15 mouse cellular contexts compared by ENCODE assay signal in the genomic region with DNA sequence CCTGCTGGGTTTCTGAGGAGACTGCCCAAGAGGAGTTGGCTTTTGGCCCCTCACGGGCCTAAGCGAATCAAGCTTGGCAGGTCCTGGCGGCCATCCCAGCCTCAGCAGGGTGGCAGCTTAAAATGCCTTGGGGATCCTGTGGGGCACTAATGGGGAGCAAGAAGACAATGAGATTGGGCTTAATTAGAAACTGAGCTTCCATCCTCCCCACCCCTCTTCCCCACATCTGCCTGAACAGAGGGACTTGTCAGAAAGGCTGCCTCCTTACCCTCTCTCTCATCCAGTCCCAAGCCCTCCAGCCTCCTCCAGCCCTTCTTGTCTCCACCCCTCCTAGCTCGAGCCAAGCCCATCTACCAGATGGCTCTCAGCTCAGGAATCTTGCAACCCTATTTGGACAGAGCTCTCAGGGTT. TPM values are rescaled to one million over a fixed set of nuclear protein-coding genes. Genes with fewer than 3 reads are reported as not detected.
DNase-seq lines count a peak whose midpoint lies in the region; ATAC-seq and TF ChIP-seq lines count a peak whose summit lies in the region.
"Had no signal": no experiment of that assay in that cellular context is flagged by ENCODE, and none has a peak within 500 bp of the region (broad histone marks: within the 10 kb centered on the region; RNA-seq: fewer than 3 reads in every experiment).

No protein-coding gene starts in this region.

- peak overlapping the region; percentile 96 for H3K4me2 ChIP-seq in neural tube, embryonic 12.5 days (replicated peaks)
- H3K4me2 ChIP-seq in hindbrain, embryonic 14.5 days (replicated peaks), result peak overlapping the region; percentile 87
- H3K4me2 ChIP-seq in stomach, postnatal 0 days (replicated peaks; ENCODE audit: low read depth), result no peak overlapping the region
- H3K4me2 ChIP-seq: limb, embryonic 15.5 days had no signal

- WGBS in neural tube, embryonic 12.5 days, result 1% methylated on average over 4 of the region's 4 CpGs
- whole genome bisulfite sequencing in hindbrain, embryonic 14.5 days, result 0% methylated on average over 4 of the region's 4 CpGs
- WGBS in stomach, postnatal 0 days, result 3% methylated on average over 4 of the region's 4 CpGs

- no peak overlapping the region for H3K27ac ChIP-seq in neural tube, embryonic 12.5 days
- H3K27ac ChIP-seq in hindbrain, embryonic 14.5 days, result peak overlapping the region; percentile 94
- no peak overlapping the region for H3K27ac ChIP-seq in stomach, postnatal 0 days (replicated peaks)
- H3K27ac ChIP-seq: limb, embryonic 15.5 days; macrophage had no signal

- H3K4me1 ChIP-seq in neural tube, embryonic 12.5 days, result peaks cover 54% of the 10 kb centered on the region
- peaks cover 69% of the 10 kb centered on the region for H3K4me1 ChIP-seq in hindbrain, embryonic 14.5 days (replicated peaks; ENCODE audit: control insufficient read depth, insufficient read depth, low read length)
- H3K4me1 ChIP-seq in stomach, postnatal 0 days (replicated peaks; ENCODE audit: control insufficient read depth, insufficient read depth), result 0 out of 2 replicates have a peak, but pooled peaks cover 2% of the 10 kb centered on the region

- ATAC-seq in neural tube, embryonic 12.5 days (ENCODE audit: low FRiP score, low read depth), result no peak
- peak; percentile 39; the same call in 1 of the 2 replicates for ATAC-seq in hindbrain, embryonic 14.5 days (ENCODE audit: low FRiP score)
- ATAC-seq in stomach, postnatal 0 days (ENCODE audit: low FRiP score, low TSS enrichment), result 0 out of 2 replicates have a peak, but pooled peaks have one; percentile 24
- ATAC-seq: inflammation-experienced regulatory T-cells, adult 6 months had no signal

- peak overlapping the region; percentile 12; the same call in 1 of the 2 replicates for H3K4me3 ChIP-seq in neural tube, embryonic 12.5 days
- H3K4me3 ChIP-seq in hindbrain, embryonic 14.5 days (replicated peaks; ENCODE audit: low read length), result peak overlapping the region; percentile 81
- no peak overlapping the region for H3K4me3 ChIP-seq in stomach, postnatal 0 days (ENCODE audit: low read depth, low read length)
- H3K4me3 ChIP-seq: erythroblast, embryonic 14.5 days; limb, embryonic 15.5 days had no signal

- no peak for DNase-seq in neural tube, embryonic 10.5 days (ENCODE audit: extremely low spot score, low spot score)
- DNase-seq in cerebellum, adult 9-11 months, result peak; percentile 86
- DNase-seq in hindbrain, embryonic 14.5 days (ENCODE audit: low spot score), result no peak
- no peak for DNase-seq in stomach, postnatal 0 days (ENCODE audit: low spot score)
- no peak for DNase-seq in kidney, postnatal 36 days
- DNase-seq in thymus, postnatal 4 days, result no peak
- DNase-seq in gastrocnemius, adult 8-10 months (ENCODE audit: low spot score in 2 of 2), result no peak
- DNase-seq: right cerebral cortex, postnatal 4 days had no signal

- no peaks in the 10 kb centered on the region for H3K36me3 ChIP-seq in neural tube, embryonic 12.5 days
- no peaks in the 10 kb centered on the region for H3K36me3 ChIP-seq in hindbrain, embryonic 14.5 days (replicated peaks; ENCODE audit: control insufficient read depth, insufficient read depth)
- H3K36me3 ChIP-seq in stomach, postnatal 0 days (ENCODE audit: control insufficient read depth, insufficient read depth, low read length), result no peaks in the 10 kb centered on the region
- H3K36me3 ChIP-seq: limb, embryonic 15.5 days had no signal

- peaks cover 87% of the 10 kb centered on the region for H3K27me3 ChIP-seq in neural tube, embryonic 12.5 days (replicated peaks)
- peaks cover 12% of the 10 kb centered on the region for H3K27me3 ChIP-seq in hindbrain, embryonic 14.5 days (ENCODE audit: control insufficient read depth, insufficient read depth, low read length)
- H3K27me3 ChIP-seq in stomach, postnatal 0 days (ENCODE audit: control insufficient read depth, insufficient read depth, low read length), result peaks cover 12% of the 10 kb centered on the region; the same call in 1 of the 2 replicates

- no peak for TF ChIP-seq CTCF in stomach, postnatal 0 days (IDR thresholded peaks at IDR 0.05; ENCODE audit: low read depth)

- no peak for TF ChIP-seq EP300 in stomach, postnatal 0 days (optimal IDR thresholded peaks at IDR 0.05)

- H3K9ac ChIP-seq in neural tube, embryonic 12.5 days, result no peak overlapping the region; the same call in 1 of the 2 replicates
- H3K9ac ChIP-seq in hindbrain, embryonic 14.5 days, result peak overlapping the region; percentile 30
- H3K9ac ChIP-seq in stomach, postnatal 0 days (ENCODE audit: low read length), result no peak overlapping the region
- H3K9ac ChIP-seq: limb, embryonic 15.5 days had no signal

- no peaks in the 10 kb centered on the region for H3K9me3 ChIP-seq in neural tube, embryonic 12.5 days
- H3K9me3 ChIP-seq in hindbrain, embryonic 14.5 days (ENCODE audit: control insufficient read depth, low read length), result no peaks in the 10 kb centered on the region
- no peaks in the 10 kb centered on the region for H3K9me3 ChIP-seq in stomach, postnatal 0 days (ENCODE audit: control insufficient read depth, low read length)
- H3K9me3 ChIP-seq: limb, embryonic 15.5 days had no signal

RNA-seq across cellular contexts. Expression of a gene that starts 3.5 kb away (rescaled TPM):
- polyA plus RNA-seq in neural tube, embryonic 12.5 days (2016; fragmentation: Nextera tagmentation; extraction: Ambion mirVana), result 48.5 and 51.4 TPM in 2 replicates
- 110 TPM in 2 replicates for polyA plus RNA-seq in hindbrain, embryonic 14.5 days (2014; fragmentation: Nextera tagmentation; extraction: Ambion mirVana)
- polyA plus RNA-seq in stomach, postnatal 0 days (2015; fragmentation: Nextera tagmentation; extraction: Ambion mirVana), result 1.2 and 1.4 TPM in 2 replicates
- under 1 TPM in 3 of 4 experiments, not detected in 1; 0.21 to 0.29 (median 0.24) TPM for total RNA-seq in gastrocnemius, adult 8-10 months (2022)
- total RNA-seq: common myeloid progenitor, adult 5-6 weeks; granulocyte monocyte progenitor cell, adult 5-6 weeks had no signal
- polyA plus RNA-seq: erythroblast, embryonic 14.5 days; macrophage had no signal

RNA-seq across cellular contexts. Expression of a gene that starts 40.2 kb away (rescaled TPM):
- 2.7 and 4.7 TPM in 2 replicates for polyA plus RNA-seq in neural tube, embryonic 12.5 days (2016; fragmentation: Nextera tagmentation; extraction: Ambion mirVana)
- polyA plus RNA-seq in hindbrain, embryonic 14.5 days (2014; fragmentation: Nextera tagmentation; extraction: Ambion mirVana), result 2.8 and 6.1 TPM in 2 replicates
- 8.4 and 10.1 TPM in 2 replicates for polyA plus RNA-seq in stomach, postnatal 0 days (2015; fragmentation: Nextera tagmentation; extraction: Ambion mirVana)
- total RNA-seq in gastrocnemius, adult 8-10 months (2022), result not detected
- total RNA-seq: common myeloid progenitor, adult 5-6 weeks had no signal
- polyA plus RNA-seq: erythroblast, embryonic 14.5 days; macrophage had no signal

RNA-seq across cellular contexts. Expression of a gene that starts 48.4 kb away (rescaled TPM):
- polyA plus RNA-seq in neural tube, embryonic 12.5 days (2016; fragmentation: Nextera tagmentation; extraction: Ambion mirVana), result 29.5 and 29.7 TPM in 2 replicates
- polyA plus RNA-seq in hindbrain, embryonic 14.5 days (2014; fragmentation: Nextera tagmentation; extraction: Ambion mirVana), result 14.2 and 15.4 TPM in 2 replicates
- polyA plus RNA-seq in stomach, postnatal 0 days (2015; fragmentation: Nextera tagmentation; extraction: Ambion mirVana), result 5.3 and 6.9 TPM in 2 replicates
- total RNA-seq in gastrocnemius, adult 8-10 months (2022), result 10 to 100 TPM; 13.1 to 15.1 (median 13.8) TPM

Comparison
In these comparisons a context has a peak if more than half of its experiments do, and no peak if none do; other contexts are left out.
1. RNA of a gene that starts 3.5 kb away (polyA plus RNA-seq): 110 TPM in hindbrain, embryonic 14.5 days and 48.5 to 51.4 TPM in neural tube, embryonic 12.5 days; 1.2 to 1.4 TPM in stomach, postnatal 0 days; every median in the first group is over 10 times any median in the second.